Mouse (Mus musculus): ENCODE measurements around the gene Gm9999. TPM values are rescaled to one million over a fixed set of nuclear protein-coding genes. Genes with fewer than 3 reads are reported as not detected.

The Gm9999 gene
- total RNA-seq (2023) = not detected

DNA sequence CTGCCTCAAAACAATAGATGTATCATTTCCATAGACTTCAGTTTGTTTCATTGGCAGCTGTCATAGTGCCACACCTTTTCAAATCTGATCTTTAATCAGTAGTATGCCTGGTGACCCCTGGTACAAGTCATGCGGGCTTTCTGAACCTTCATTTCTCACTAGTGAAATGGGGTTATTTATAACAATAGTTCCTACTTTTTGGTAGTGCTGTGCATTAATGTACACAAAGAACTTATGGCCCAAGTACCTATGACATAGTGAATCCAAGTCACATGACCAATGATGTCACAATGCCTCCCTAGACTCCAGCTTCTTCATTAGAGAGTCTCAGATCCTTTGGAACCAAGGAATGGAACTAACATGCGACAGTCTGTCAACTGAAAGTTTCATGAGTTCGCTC lies at the start of gene Gm9999:
Gene Gm9999, plus strand, starts transcription at position 301 of the 400 bp plus-strand sequence.

DNA sequence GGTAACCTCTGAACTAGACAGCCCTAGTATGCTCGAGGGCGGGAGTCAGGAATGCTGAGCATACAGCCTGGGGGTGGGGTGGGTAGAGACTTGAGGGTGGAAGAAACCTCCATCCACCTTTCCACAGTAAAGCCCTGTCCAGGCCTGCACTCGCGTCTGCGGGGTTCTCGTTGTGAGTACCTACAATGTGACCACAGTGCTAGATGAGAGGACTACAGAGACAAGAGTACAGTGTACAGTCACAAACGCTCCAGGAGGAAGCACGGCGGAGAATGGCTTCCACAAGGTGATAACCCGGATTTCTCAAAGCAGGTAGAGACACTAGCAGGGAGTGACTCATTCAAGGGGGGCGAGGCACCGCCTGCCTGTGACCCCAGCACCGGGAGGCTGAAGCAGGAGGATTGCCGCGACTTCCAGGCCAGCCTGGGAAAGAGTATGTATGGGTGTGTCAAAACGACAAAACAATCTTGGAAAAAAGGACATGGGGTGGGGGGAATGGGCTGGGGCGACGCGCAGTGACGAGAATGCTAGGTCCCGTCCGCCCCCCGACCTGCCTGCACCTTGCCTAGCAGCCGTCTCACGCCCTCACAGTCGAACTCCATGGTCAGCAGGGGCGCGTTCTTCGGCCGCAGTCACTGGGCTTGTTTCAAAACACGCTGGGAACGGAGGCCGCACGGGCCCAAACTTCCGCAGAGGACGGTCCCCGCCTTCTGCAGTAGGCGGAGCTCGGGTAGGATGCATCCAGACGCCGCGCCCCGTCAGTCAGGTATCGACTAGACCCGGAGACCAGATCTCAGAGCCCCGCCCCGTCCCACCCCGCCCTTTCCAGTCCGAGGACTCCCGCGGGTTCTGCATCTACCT lies 25.3 kb upstream of the Gm9999 start, which contains the start of gene Uevld:
Gene Uevld, minus strand, starts transcription at position 697 of the 861 bp plus-strand sequence.

DNA sequence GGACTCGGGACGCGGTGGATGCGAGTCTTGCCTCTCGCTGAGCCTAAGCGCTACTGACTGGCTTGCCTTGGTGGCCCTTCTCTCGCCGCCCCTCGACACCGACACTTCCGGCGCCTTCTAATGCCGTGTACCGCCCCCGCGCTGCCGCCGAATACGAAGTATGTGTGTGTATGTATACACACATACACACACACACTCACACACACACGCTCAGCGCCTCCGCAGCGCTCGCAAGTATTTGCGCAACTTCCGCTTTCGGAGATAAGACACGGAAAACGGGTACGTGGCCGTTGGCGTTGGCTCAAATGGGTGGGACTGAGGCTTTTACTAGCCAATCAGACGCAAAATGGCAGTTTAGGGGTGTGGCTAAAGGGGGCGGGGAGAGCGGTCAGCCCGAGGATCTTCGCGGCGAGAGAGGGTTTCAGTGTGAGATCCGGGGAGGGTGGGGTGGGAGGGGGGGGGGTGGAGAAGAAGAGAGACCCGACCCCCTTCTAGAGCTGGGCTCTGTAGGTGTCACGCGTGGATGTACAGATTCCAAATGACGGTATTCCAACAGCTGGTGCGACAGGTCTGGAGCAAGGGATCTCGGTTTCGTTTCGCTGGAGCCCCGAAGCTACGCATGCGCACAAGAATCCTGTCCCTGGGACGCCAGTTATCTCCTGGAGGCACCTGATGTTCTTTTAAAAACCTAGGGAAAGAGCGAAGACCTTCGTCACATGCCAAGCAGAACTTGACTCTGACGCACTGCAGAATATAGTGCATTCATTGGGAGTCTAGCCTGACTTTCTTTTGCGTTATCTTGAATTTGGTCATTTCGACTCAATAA lies 25.0 kb downstream of the Gm9999 start, which contains the start of gene Spty2d1:
Gene Spty2d1, minus strand, starts transcription at position 244 of the 826 bp plus-strand sequence.

Other genes with a start within 250 kb of the Gm9999 start
- gene Saa1, start 240.6 kb upstream of the Gm9999 start, total RNA-seq (2023) = not detected
- gene Saa2, start 231.8 kb upstream of the Gm9999 start, total RNA-seq (2023) = not detected
- gene Hps5, start 187.5 kb upstream of the Gm9999 start, total RNA-seq (2023) = 10 to 100 TPM; 59.6 to 64.3 TPM
- 10 to 100 TPM; 55.1 to 61.9 TPM for gene Gtf2h1, start 187.5 kb upstream of the Gm9999 start, total RNA-seq (2023)
- 100 to 1,000 TPM; 159 to 161 TPM for gene Ldha, start 142.1 kb upstream of the Gm9999 start, total RNA-seq (2023)
- not detected for gene Ldhc, start 122.4 kb upstream of the Gm9999 start, total RNA-seq (2023)
- gene Tsg101, start 63.6 kb upstream of the Gm9999 start, total RNA-seq (2023) = 10 to 100 TPM; 58.6 to 68.4 TPM
- gene Uevld, start 25.1 kb upstream of the Gm9999 start, total RNA-seq (2023) = 10 to 100 TPM in 1 of 2 experiments, 1 to 10 TPM in 1; 7.3 to 11.6 TPM
- gene Spty2d1, start 24.8 kb downstream of the Gm9999 start, total RNA-seq (2023) = 10 to 100 TPM; 90.3 to 95.4 TPM
- gene Tmem86a, start 67.0 kb downstream of the Gm9999 start, total RNA-seq (2023) = 1 to 10 TPM; 4.4 to 5.1 TPM
- gene Ptpn5, start 150.1 kb downstream of the Gm9999 start, total RNA-seq (2023) = not detected
- gene Mrgpra6, start 221.3 kb downstream of the Gm9999 start, total RNA-seq (2023) = not detected